Mouse (Mus musculus) neural tube, embryonic 11.5 days (tissue): ENCODE results near the gene Phactr3. TPM values are rescaled to one million over a fixed set of nuclear protein-coding genes. Genes with fewer than 3 reads are reported as not detected.
"Not testable (repeated sequence)": the region's sequence is repeated elsewhere in the genome, so short reads cannot be mapped to it uniquely, and the experiment has no call there.

Source experiments
- ATAC-seq: fragments of 200-750 bp; cut with Nextera tagmentation; 2 replicates; pipeline ENCODE4 v1.8.0; 2017; ENCODE audit warnings: moderate number of reproducible peaks, mild to moderate bottlenecking, moderate TSS enrichment, moderate library complexity; ENCODE audit not compliant: insufficient read depth, low FRiP score, low TSS enrichment
- DNase-seq: peaks from one replicate; pipeline ENCODE4 v3.0.0-alpha.2; 2015; ENCODE audit warnings: low spot score
- H3K27ac ChIP-seq: fragments of 300-500 bp; sonication (generic); 2 replicates; pipeline ENCODE4 v1.5.1; 2014; ENCODE audit warnings: low read depth, mild to moderate bottlenecking, low read length
- H3K27me3 ChIP-seq: fragments of 300-500 bp; sonication (generic); 2 replicates; pipeline ENCODE4 v1.6.1; 2014; ENCODE audit warnings: mild to moderate bottlenecking, low read length, mixed read lengths; ENCODE audit not compliant: control insufficient read depth, insufficient read depth
- H3K36me3 ChIP-seq: fragments of 300-500 bp; sonication (generic); 2 replicates; pipeline ENCODE4 v1.6.1; 2014; ENCODE audit warnings: mild to moderate bottlenecking, low read length, moderate library complexity, mixed read lengths; ENCODE audit not compliant: control insufficient read depth, insufficient read depth
- H3K4me1 ChIP-seq: fragments of 300-500 bp; sonication (generic); 2 replicates; pipeline ENCODE4 v1.6.1; 2014; ENCODE audit warnings: low read length, mixed read lengths; ENCODE audit not compliant: control insufficient read depth, insufficient read depth
- H3K4me2 ChIP-seq: fragments of 300-500 bp; sonication (generic); 2 replicates; pipeline ENCODE4 v1.6.1; 2014; ENCODE audit warnings: low read depth, mild to moderate bottlenecking, moderate library complexity
- H3K4me3 ChIP-seq: fragments of 300-500 bp; sonication (generic); 2 replicates; pipeline ENCODE4 v1.5.1; 2014; ENCODE audit warnings: low read depth, low read length
- H3K9ac ChIP-seq: fragments of 300-500 bp; sonication (generic); 2 replicates; pipeline ENCODE4 v1.6.1; 2014; ENCODE audit warnings: mild to moderate bottlenecking, low read length
- H3K9me3 ChIP-seq: fragments of 300-500 bp; sonication (generic); 2 replicates; pipeline ENCODE4 v1.6.1; 2016; ENCODE audit warnings: low read length; ENCODE audit not compliant: control insufficient read depth
- WGBS: fragments of 180-500 bp; shearing (Covaris S2); extraction: QIAGEN DNeasy Blood & Tissue Kit; methylation state at CpG from one replicate; pipeline ENCODE4 v1.1.7; 2014; 5-methylcytosine and 5-hydroxymethylcytosine counted together
- polyA plus RNA-seq: library from polyadenylated mRNA; unstranded; fragments of >200 nt; fragmentation: Nextera tagmentation; extraction: Ambion mirVana; gene quantifications from 2 replicates; pipeline ENCODE4 v1.2.1, GENCODE M21; 2014

The Phactr3 gene
- 11.4 and 14.7 TPM in 2 replicates for polyA plus RNA-seq

DNA sequence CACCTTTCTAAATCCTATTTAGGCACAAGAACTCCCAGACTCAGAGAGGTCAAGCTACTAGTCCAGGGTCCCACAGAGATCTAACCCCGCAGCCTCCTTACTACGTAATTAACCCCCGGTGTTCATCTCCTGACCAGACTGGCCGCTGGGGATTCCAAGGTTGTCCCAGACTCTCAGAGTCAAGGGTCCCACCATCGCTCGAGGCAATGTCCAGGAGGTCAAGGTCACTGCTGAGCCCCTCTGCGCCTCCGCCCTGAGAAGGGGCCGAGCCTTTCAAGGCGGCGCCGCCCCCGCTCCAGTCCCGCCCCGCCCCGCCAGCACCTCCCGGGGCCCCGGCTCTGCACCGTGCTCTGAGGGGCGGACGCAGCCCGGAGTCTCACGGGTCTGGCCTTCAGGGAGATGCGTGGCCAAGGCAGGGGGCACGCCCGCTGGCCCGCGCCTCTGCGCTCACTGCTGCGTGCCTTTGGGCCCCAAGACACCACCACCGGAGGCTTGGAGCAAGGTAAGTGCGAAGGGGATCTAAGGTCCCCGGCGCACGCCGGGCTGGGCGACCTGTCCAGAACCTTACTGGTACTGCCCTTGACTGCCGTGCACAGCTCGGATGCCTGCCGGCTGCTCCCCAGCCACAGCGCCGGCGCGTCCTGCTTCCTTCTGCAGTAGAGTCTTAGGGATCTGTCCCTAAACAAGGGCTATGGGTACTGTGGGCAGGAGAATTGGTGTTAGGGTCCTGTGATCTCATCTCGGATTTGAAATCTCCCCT is at the start of gene Phactr3:
TSS of gene Phactr3 (plus strand) at position 175 of the 760 bp plus-strand sequence.
- H3K4me3 ChIP-seq, result peak within 1 kb of the TSS; percentile 34
- H3K36me3 ChIP-seq, result no peaks in the 10 kb centered on the region
- DNase-seq (peak; percentile 39), ATAC-seq (peak; percentile 35)
- H3K4me2 ChIP-seq, result peak within 1 kb of the TSS; percentile 78
- H3K27me3 ChIP-seq, result peaks cover 10% of the 10 kb centered on the region; the same call in 1 of the 2 replicates
- no peak within 1 kb of the TSS for H3K27ac ChIP-seq
- no peaks in the 10 kb centered on the region for H3K9me3 ChIP-seq
- H3K4me1 ChIP-seq, result peaks cover 15% of the 10 kb centered on the region; the same call in 1 of the 2 replicates
- 2% methylated on average over 45 of the region's 45 CpGs for WGBS
- H3K9ac ChIP-seq, result peak within 1 kb of the TSS; percentile 19

- not testable (repeated sequence) for H3K27ac ChIP-seq, H3K9me3 ChIP-seq, H3K9ac ChIP-seq, H3K27me3 ChIP-seq, DNase-seq, H3K36me3 ChIP-seq, ATAC-seq, H3K4me1 ChIP-seq
- peak within 1 kb of the TSS; percentile 40 for H3K4me2 ChIP-seq
- H3K4me3 ChIP-seq, result peak within 1 kb of the TSS; percentile 29
- 0% methylated on average over 2 of the region's 14 CpGs for WGBS
Observed at GRCm38 (mm10) chr2:178078166-178078717, 40.5 kb upstream of the Phactr3 start, which contains the start of gene Zfp931. Zfp931 (minus strand) TSS chr2:178078476.

GRCm38 (mm10) chr2:178089586-178089985 is 29.2 kb upstream of the Phactr3 start:
- H3K9ac ChIP-seq, result no peak overlapping the region
- H3K27me3 ChIP-seq, result no peaks in the 10 kb centered on the region
- DNase-seq, result no peak
- no peak overlapping the region for H3K4me2 ChIP-seq
- H3K9me3 ChIP-seq, result no peaks in the 10 kb centered on the region
- no peak overlapping the region for H3K27ac ChIP-seq
- ATAC-seq, result no peak
- H3K4me3 ChIP-seq, result no peak overlapping the region
- no peaks in the 10 kb centered on the region for H3K4me1 ChIP-seq
- no peaks in the 10 kb centered on the region for H3K36me3 ChIP-seq

DNA sequence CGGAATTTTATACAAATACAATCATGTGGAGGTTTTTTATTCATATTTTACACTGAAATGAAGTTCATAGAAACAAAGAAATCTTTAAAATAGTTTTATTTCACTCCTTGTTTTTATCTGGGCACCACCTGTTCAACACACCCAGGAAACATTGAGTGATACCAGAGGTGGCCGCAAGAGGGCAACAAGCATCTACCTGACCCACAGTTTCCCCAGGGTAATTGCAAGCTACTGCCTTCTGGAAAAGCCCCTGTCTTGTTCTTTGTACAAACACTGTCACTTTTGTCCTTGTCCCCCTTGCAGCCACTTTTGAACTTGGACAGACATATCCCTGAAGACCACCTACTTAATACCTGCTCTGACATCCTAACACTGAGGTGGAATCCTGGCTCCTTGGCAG is 20.8 kb upstream of the Phactr3 start:
- no peak overlapping the region for H3K9ac ChIP-seq
- no peak; the same call in 1 of the 2 replicates for ATAC-seq

GRCm38 (mm10) chr2:178101957-178102356 is 16.8 kb upstream of the Phactr3 start:
- Histone ChIP-seq H3K9me3 (no peaks in the 10 kb centered on the region), H3K4me1 (no peaks in the 10 kb centered on the region), H3K27me3 (no peaks in the 10 kb centered on the region), H3K27ac (no peak overlapping the region), H3K4me2 (no peak overlapping the region), H3K36me3 (no peaks in the 10 kb centered on the region), H3K9ac (no peak overlapping the region), H3K4me3 (no peak overlapping the region)
- DNase-seq (peak; percentile 73), ATAC-seq (peak; percentile 82)
- 15% methylated on average over 7 of the region's 7 CpGs for WGBS

More for the DNA sequence above, 20.8 kb upstream of the Phactr3 start:
- peak; percentile 55 for DNase-seq
- no peaks in the 10 kb centered on the region for H3K4me1 ChIP-seq
- no peak overlapping the region for H3K4me3 ChIP-seq
- H3K9me3 ChIP-seq, result no peaks in the 10 kb centered on the region
- 10% methylated on average over 2 of the region's 2 CpGs for WGBS
- no peaks in the 10 kb centered on the region for H3K27me3 ChIP-seq
- H3K27ac ChIP-seq, result no peak overlapping the region
- H3K4me2 ChIP-seq, result no peak overlapping the region
- H3K36me3 ChIP-seq, result no peaks in the 10 kb centered on the region

- H3K36me3 ChIP-seq, result no peaks in the 10 kb centered on the region
- 24% methylated on average over 12 of the region's 12 CpGs for WGBS
- ATAC-seq (0 out of 2 replicates have a peak, but pooled peaks have one; percentile 3), DNase-seq (peak; percentile 67)
- no peak overlapping the region for H3K4me3 ChIP-seq
- H3K4me2 ChIP-seq, result no peak overlapping the region
- H3K9me3 ChIP-seq, result no peaks in the 10 kb centered on the region
- peaks cover 10% of the 10 kb centered on the region; the same call in 1 of the 2 replicates for H3K27me3 ChIP-seq
- H3K9ac ChIP-seq, result no peak overlapping the region
- peaks cover 15% of the 10 kb centered on the region; the same call in 1 of the 2 replicates for H3K4me1 ChIP-seq
- no peak overlapping the region for H3K27ac ChIP-seq
Observed at GRCm38 (mm10) chr2:178117946-178118345, 829 bp upstream of the Phactr3 start.

DNA sequence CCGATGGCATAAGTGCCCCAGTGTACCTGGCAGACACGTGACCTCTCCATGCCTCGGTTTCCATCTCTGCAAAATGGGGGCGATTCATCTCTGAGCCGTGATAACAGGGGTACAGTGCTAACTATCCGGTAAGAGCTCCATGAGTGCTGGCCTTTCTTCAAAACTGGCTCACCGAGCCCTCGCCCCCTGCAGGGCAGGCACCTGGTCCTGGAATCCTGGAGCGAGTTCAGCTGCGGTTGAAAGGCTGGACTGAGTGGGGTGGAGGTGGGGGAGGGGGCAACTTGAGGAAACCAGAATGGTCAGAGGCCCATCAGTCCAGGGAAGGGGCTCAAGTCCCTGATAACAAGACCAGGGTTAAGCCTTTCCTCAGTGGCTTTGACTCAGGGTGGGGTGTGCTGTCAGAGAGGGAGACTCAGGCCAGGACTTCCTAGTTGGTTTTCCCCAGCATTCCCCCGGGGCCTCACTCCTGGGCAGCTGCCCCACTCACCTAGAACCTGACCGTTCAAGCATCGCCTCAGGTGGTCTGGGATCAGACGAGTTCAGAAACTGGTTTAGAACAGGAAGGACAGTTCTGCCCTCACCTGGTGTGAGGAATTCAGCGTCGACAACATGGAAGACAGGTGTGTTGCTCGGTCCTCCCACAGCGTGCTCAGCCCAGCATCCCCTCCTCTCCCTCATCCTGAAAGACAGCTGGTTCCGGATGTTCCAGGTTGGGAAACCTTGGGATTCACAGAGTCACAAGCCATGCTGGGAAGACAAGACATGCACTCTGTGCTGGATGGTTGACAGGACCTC is 983 bp downstream of the Phactr3 start:
- 21% methylated on average over 19 of the region's 19 CpGs for WGBS
- Histone ChIP-seq H3K27ac (no peak overlapping the region), H3K4me2 (peak overlapping the region; percentile 78), H3K36me3 (no peaks in the 10 kb centered on the region), H3K4me1 (peaks cover 15% of the 10 kb centered on the region; the same call in 1 of the 2 replicates), H3K9ac (no peak overlapping the region), H3K27me3 (peaks cover 10% of the 10 kb centered on the region; the same call in 1 of the 2 replicates), H3K4me3 (peak overlapping the region; percentile 34), H3K9me3 (no peaks in the 10 kb centered on the region)
- ATAC-seq, result peak; percentile 14
- DNase-seq, result no peak

DNA sequence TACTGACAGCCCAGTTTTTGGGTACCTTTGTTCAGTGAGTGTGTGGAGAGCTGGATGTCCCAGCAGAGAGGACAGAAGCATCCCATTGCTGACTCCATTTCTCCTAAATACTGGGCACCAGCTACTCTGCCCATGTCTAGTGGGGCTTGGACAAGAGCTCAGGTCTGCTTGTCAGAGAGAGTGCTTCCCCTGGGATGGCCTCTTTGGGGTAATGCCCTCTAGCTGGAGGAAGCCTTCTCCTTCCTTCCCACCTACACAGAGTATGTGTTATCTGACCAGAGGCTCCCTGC is 1.5 kb downstream of the Phactr3 start:
- Histone ChIP-seq H3K27ac (no peak overlapping the region), H3K4me3 (no peak overlapping the region), H3K9me3 (no peaks in the 10 kb centered on the region), H3K36me3 (no peaks in the 10 kb centered on the region), H3K9ac (no peak overlapping the region), H3K4me2 (no peak overlapping the region), H3K4me1 (peaks cover 15% of the 10 kb centered on the region; the same call in 1 of the 2 replicates), H3K27me3 (peaks cover 10% of the 10 kb centered on the region; the same call in 1 of the 2 replicates)
- ATAC-seq (no peak), DNase-seq (no peak)
